Mouse (Mus musculus): Measurements from ENCODE around the gene Top1. TPM values are rescaled to one million over a fixed set of nuclear protein-coding genes. Genes with fewer than 3 reads are reported as not detected.

Gene Top1
- polyA plus RNA-seq, 1 experiment: 23.6 TPM

Other genes starting within 250 kb of the Top1 start
- 56.5 TPM in 2 replicates for gene Plcg1, start 85.4 kb downstream of the Top1 start, polyA plus RNA-seq (2012; rRNA removed)
- 5.7 and 10.5 TPM in 2 replicates for gene Zhx3, start 227.1 kb downstream of the Top1 start, polyA plus RNA-seq (2012; rRNA removed)
- 21.1 and 28.2 TPM in 2 replicates for gene Lpin3, start 234.8 kb downstream of the Top1 start, polyA plus RNA-seq (2012; rRNA removed)

All from urinary bladder, adult 2 months (tissue).